Mouse (Mus musculus) kidney, adult 11 months (tissue): ENCODE measurements around the gene Zdhhc7.

ENCODE experiments used
- DNase-seq: peaks from one replicate; pipeline ENCODE4 v3.0.0; 2022

The Zdhhc7 gene

GRCm38 (mm10) chr8:120032549-120033208 lies 68.6 kb downstream of the Zdhhc7 start:
- DNase-seq, result no peak
